Mouse (Mus musculus): ENCODE data around the gene Magea3. TPM values are rescaled to one million over a fixed set of nuclear protein-coding genes. Genes with fewer than 3 reads are reported as not detected.

Magea3 gene
- polyA plus RNA-seq (2017; shearing (Covaris generic)), result not detected

DNA sequence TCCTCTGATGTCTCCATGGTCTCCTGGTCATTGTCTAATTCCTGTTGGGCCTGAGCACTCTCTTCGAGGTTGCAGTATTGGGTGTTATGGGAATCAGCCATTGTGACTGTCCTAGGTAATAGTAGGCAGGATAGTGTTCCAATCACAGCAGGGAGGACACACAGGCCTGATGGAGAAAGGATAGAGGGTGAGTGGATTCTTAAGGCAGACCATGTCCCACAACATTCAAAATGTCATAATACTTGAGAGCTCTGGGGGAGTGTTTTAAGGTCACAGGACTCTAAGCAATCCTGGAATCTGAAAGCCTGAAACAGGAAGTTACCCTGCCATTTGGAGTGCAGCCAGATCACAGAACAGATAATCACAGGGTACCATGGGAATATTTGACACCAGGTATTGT is at the start of gene Magea3:
TSS of gene Magea3 (minus strand) at position 101 of the 400 bp plus-strand sequence.

DNA sequence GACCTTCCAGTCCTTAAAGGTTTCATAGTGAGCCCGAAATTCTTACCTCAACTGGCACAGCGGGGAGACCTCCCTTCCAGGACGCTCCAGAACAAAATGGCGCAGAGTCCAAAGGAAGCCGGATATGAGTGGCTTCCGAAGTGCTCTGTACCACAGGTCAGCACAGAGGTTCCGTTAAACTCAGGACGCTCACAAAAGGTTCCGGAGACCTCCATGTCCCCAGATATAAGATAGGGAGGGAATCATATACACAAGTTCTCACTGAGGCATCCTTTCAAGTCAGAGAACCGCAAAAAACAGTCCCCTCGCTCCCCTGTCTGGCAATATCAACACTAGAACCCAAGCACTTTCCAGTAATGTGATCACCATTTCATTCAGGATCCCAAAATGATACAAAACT is 46.4 kb upstream of the Magea3 start, which contains the start of gene Magea8:
TSS of gene Magea8 (minus strand) at position 101 of the 400 bp plus-strand sequence.

GRCm38 (mm10) chrX:154935887-154936286 is 13.4 kb downstream of the Magea3 start, which contains the start of gene Magea6:
Gene Magea6 (minus strand): TSS chrX:154935987.

Other genes with a start within 250 kb of the Magea3 start
- not detected for gene Cldn34b1, start 59.2 kb downstream of the Magea3 start, polyA plus RNA-seq (2017; shearing (Covaris generic))
- gene Magea6, start 13.5 kb downstream of the Magea3 start, polyA plus RNA-seq (2017; shearing (Covaris generic)), result not detected
- not detected for gene Magea8, start 46.3 kb upstream of the Magea3 start, polyA plus RNA-seq (2017; shearing (Covaris generic))
- gene Magea5, start 113.6 kb upstream of the Magea3 start, polyA plus RNA-seq (2017; shearing (Covaris generic)), result not detected
- gene Magea1, start 140.3 kb upstream of the Magea3 start, polyA plus RNA-seq (2017; shearing (Covaris generic)), result not detected
- gene Magea2, start 144.2 kb upstream of the Magea3 start, polyA plus RNA-seq (2017; shearing (Covaris generic)), result not detected
- not detected for gene Cldn34b2, start 178.9 kb upstream of the Magea3 start, polyA plus RNA-seq (2017; shearing (Covaris generic))